Mouse (Mus musculus) hindlimb bud, embryonic 11.5 days (tissue): ENCODE data around the gene Ipo13.

Experiments
- DNase-seq: peaks from one replicate; pipeline ENCODE4 v3.0.0-alpha.2; 2012; ENCODE audit warnings: low read depth, low spot score; ENCODE audit errors: extremely low spot score

The Ipo13 gene

GRCm38 (mm10) chr4:117914591-117915442 is at the start of gene Ipo13:
Gene Ipo13, minus strand, starts transcription at chr4:117914999.
- DNase-seq, result peak; percentile 86

GRCm38 (mm10) chr4:117957492-117957891 is 42.7 kb upstream of the Ipo13 start:
- no peak for DNase-seq

- no peak for DNase-seq
Observed at GRCm38 (mm10) chr4:117947493-117947892, 32.7 kb upstream of the Ipo13 start.

- no peak for DNase-seq
Observed at GRCm38 (mm10) chr4:117946639-117947305, 32.0 kb upstream of the Ipo13 start.

GRCm38 (mm10) chr4:117943317-117943716 is 28.5 kb upstream of the Ipo13 start:
- no peak for DNase-seq

- no peak for DNase-seq
Observed at GRCm38 (mm10) chr4:117936964-117937363, 22.2 kb upstream of the Ipo13 start.

- no peak for DNase-seq
Observed at GRCm38 (mm10) chr4:117934081-117934480, 19.3 kb upstream of the Ipo13 start.

GRCm38 (mm10) chr4:117933248-117933647 is 18.4 kb upstream of the Ipo13 start:
- DNase-seq, result no peak

- no peak for DNase-seq
Observed at GRCm38 (mm10) chr4:117929391-117929881, 14.6 kb upstream of the Ipo13 start, which contains the start of gene Artn. Gene Artn, minus strand, starts transcription at chr4:117929763.

- no peak for DNase-seq
Observed at GRCm38 (mm10) chr4:117928699-117929241, 14.0 kb upstream of the Ipo13 start.

GRCm38 (mm10) chr4:117928234-117928633 is 13.4 kb upstream of the Ipo13 start:
- no peak for DNase-seq

- no peak for DNase-seq
Observed at GRCm38 (mm10) chr4:117926545-117927482, 12.0 kb upstream of the Ipo13 start.

GRCm38 (mm10) chr4:117924916-117925315 is 10.1 kb upstream of the Ipo13 start:
- no peak for DNase-seq

- no peak for DNase-seq
Observed at GRCm38 (mm10) chr4:117923450-117923849, 8.7 kb upstream of the Ipo13 start.

- no peak for DNase-seq
Observed at GRCm38 (mm10) chr4:117921358-117921757, 6.6 kb upstream of the Ipo13 start.

GRCm38 (mm10) chr4:117918762-117919161 is 4.0 kb upstream of the Ipo13 start:
- no peak for DNase-seq

GRCm38 (mm10) chr4:117918261-117918660 is 3.5 kb upstream of the Ipo13 start:
- no peak for DNase-seq

- DNase-seq, result no peak
Observed at GRCm38 (mm10) chr4:117917847-117918246, 3.0 kb upstream of the Ipo13 start.

GRCm38 (mm10) chr4:117917402-117917801 is 2.6 kb upstream of the Ipo13 start:
- DNase-seq, result no peak

GRCm38 (mm10) chr4:117916386-117916785 is 1.6 kb upstream of the Ipo13 start:
- DNase-seq, result no peak
